Mouse (Mus musculus) bone marrow, adult 2 months (tissue): Measurements from ENCODE around the gene Crcp.

Source experiments
- CTCF ChIP-seq: fragments of 200-500 bp; IDR thresholded peaks from 2 replicates; pipeline ENCODE4 v1.5.1; 2011; ENCODE audit warnings: low read length, control low read depth; ENCODE audit not compliant: control insufficient read depth, insufficient read depth
- POLR2A ChIP-seq: fragments of 200-500 bp; IDR thresholded peaks from 2 replicates; pipeline ENCODE4 v1.6.1; 2011; ENCODE audit warnings: low read depth, mild to moderate bottlenecking, control low read depth, low read length, borderline replicate concordance; ENCODE audit not compliant: control insufficient read depth

DNA sequence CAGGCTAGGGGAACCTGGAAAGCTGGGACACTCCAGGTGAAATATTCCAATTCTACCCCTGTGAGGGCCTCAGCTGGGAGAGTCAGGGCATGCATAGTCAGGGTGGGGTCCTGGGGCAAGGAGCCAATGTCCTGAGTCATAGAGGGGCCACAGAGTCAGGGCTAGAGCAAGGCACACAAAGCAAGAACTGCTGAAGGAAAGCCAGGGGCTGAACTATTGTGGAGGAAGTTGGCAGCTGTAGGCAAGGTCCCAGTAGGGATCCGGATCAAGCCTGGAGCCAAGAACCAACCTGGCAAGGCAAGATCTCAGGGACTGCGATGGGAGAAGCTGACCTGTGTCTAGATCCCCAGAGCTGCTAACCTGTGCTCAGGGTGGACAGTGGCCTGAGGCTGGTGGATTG is 34.7 kb downstream of the Crcp start:
- TF ChIP-seq CTCF (no peak), POLR2A (no peak)
